Mouse (Mus musculus): ENCODE data around the gene Rad50. TPM values are rescaled to one million over a fixed set of nuclear protein-coding genes. Genes with fewer than 3 reads are reported as not detected.
A peak's percentile ranks its signal among the peaks of the same experiment; 100 is the strongest.

The Rad50 gene
- total RNA-seq, 2 experiments from 2014 or later: 13.0 to 15.6 TPM

DNA sequence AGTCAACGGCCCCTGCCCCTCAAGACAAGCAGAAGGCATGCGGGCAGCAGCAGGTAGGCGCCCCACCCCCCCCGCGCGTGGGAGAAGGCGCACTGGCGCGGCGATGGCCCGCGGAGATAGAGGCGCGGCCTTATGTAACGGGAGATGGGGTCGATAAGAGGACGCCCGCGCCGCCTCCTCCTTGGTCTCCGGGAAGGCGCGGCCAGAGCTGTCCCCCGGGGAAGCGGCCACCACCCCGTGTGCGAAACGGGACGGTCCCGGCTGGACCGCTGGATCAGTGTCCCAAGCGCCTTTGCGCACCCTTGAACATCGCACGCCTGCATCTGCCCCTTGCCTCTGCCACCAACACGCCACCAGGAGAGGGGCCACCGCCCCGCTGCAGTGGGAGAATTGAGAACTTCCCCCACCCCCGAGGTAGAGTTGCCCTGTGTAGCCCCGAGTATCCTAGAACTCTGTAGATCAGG, 70.9 kb downstream of the Rad50 start:
- DNase-seq (ENCODE audit: low spot score in 2 of 2): peak in 1 of 2 experiments; percentile 28

DNA sequence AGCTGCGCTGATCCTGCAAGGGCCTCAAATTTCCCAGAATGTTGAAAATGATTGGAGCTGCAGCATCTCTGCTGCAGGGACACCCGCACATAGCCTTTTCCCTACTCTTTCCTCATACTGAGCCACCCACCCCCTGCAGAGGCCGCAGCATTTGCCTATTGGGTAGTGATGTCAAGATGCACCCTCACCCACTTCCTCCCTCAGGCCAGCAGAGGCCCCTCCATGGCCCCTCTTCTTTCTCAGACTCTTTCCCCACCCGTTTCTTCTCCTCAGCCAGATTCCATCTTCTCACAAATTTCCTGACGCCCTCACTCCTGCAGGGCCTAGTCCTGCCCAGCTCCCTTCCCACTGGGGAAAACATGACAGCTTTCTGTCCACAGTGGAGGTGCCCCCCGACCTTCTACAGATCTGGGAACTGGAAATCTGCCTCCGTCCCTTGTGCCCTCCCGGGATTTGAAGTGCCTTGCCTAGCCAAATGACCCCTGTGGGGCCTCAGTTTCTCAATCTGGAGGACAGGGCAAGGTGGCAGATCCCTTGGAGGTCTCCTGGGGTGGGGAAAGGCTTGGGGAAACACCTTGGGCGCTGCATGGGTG, 71.4 kb downstream of the Rad50 start:
- DNase-seq (ENCODE audit: low spot score in 2 of 2): no peak

DNA sequence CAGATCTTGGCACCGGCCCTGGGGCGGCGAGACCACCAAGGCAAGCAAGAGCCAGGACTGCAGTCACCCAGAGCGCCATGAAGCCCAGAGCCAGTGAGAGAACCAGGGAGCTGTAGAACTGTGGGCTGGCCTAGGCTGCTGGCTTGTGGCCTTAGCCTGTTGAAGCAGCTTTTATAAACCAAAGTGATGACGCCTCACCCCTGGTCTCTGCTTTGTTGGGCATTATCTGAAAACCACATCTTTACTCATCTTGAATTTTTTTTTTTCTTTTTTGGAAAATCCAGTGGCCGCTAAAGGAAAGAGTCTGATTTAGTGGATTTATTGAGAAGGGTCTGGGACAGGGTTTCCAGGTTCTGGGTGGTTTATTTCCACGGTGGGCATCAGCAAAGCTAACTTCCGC, 72.6 kb downstream of the Rad50 start, which contains the start of gene Il13:
Il13 (minus strand) TSS at position 147 of the 400 bp plus-strand sequence.
- no peak for DNase-seq (ENCODE audit: low spot score in 2 of 2)

DNA sequence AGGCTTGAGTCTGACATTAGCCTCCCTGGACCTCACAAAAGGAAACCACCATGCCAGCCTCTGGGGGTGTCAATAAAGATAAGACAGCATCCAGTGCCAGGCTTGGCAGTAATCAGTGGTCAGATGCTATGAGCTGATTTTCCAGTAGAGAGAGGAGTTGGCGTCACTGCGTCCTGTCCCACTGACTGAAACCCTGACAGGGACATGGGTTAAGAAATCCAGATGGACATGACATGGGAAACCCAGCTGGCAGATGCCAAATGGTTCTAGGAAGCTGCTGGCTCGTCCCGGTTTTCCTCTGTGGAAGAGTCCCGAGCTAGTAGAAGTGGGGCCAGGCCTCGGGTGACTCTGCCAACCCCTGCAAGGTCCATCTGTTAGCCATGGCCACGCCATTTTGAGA, 73.5 kb downstream of the Rad50 start:
- no peak for DNase-seq (ENCODE audit: low spot score in 2 of 2)

DNA sequence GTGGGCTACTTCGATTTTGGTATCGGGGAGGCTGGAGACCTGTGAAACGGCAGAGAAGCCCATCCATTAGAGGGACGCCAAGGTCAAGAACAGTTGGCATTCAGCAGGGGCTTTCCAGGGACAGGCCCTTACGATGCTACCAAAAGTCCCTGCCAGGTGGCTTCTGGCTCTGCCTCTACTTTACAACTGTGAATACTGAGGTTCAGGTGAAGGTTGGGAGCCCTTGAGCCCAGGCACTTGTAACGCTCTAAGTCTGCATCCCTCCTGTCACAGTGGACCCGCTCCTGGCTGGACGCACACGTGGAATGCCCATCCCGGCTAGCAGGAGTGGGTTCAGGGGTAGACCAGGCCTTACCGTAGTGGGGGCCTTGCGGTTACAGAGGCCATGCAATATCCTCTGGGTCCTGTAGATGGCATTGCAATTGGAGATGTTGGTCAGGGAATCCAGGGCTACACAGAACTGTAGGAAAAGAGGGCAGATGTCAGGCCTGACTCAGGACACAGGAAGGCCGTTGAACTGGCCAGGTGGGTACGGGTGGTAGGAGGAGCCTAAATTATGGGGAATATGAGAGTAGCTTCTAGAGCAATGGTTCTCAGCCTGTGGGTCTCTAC, 74.9 kb downstream of the Rad50 start:
- DNase-seq (ENCODE audit: low spot score in 2 of 2): no peak

DNA sequence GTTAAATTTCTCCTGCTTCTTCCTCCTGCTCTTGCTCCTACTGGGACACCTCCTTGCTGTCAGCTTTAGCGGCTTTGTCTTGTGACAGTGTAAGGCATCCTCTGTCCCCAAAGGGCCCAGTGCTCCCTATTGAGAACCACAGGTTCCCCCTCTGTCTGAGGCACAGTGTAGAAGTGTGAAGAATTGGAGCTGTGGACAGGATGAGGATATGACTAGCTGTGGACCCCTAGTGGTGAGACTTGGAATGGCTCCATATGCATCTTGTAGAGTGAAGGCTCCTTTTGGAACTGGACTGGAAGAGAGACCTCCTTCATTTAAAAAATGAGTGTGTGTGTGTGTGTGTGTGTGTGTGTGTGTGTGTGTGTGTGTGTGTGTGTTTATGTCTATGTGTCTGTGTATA, 79.3 kb downstream of the Rad50 start:
- peak; percentile 54 to 72 for DNase-seq (ENCODE audit: low spot score in 2 of 2)

DNA sequence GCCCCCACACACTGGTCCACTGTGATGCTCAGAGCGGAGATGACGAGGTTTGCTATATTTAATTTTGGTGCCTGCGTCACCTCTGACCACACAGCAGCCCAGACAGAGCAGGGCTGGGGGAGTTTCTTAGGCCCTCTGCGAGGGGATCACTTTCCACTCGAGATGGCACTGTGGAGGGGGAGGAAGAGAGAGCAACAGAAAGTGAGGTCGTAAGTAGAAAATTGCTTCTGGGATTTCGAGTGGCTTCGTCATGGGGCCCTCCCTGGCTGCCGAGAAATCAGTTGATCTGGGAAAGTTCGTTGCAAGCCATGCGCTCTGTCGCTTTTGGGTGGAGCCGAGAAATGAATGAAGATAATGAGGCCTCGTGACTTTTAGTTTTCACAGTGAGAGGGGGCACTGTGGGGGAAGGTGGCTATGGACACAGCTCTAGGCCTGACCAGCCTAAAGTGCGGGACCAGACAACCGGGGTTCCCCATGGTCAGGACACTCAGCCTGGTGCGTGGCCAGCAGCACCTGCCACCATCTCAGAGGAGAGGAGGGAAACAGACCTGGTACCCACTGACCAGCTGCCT, 80.2 kb downstream of the Rad50 start:
- no peak for DNase-seq (ENCODE audit: low spot score in 2 of 2)

DNA sequence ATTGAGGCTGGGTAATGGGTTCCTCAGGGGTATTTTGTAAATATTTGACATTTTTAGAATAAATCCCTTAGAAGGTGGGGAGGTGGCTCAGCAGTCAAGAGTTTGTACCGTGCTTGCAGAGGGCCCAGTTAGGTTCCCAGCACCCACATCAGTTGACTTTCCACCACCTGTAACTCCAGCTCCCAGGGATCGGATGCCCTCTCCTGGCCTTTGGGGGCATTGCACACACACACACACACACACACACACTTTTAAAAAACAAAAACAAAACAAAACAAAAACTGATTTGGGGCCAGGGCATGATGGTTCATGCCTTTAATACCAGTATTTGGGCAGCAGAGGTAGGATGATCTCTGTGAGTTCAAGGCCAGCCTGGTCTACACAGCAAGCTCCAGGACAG, 83.0 kb downstream of the Rad50 start:
- no peak for DNase-seq (ENCODE audit: low spot score in 2 of 2)

DNA sequence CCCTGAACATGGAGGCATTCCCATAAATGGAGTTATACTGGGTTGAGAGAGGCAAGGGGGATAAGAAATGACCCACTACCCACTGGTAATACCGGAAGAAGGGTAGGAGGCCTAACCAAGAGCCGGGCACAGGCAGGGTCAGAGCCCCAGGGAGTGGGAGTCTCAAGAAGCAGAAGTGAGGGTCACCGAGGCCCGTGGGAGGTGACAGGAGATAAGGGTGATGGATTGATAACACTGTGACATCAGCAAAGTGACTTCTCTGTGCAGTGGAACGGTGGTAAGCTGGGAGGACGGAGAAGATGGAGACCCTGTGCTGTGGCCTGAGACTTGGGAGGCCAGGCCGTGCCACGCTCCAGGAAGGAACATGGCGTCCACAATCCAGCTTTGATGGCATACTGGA, 83.5 kb downstream of the Rad50 start:
- no peak for DNase-seq (ENCODE audit: low spot score in 2 of 2)

DNA sequence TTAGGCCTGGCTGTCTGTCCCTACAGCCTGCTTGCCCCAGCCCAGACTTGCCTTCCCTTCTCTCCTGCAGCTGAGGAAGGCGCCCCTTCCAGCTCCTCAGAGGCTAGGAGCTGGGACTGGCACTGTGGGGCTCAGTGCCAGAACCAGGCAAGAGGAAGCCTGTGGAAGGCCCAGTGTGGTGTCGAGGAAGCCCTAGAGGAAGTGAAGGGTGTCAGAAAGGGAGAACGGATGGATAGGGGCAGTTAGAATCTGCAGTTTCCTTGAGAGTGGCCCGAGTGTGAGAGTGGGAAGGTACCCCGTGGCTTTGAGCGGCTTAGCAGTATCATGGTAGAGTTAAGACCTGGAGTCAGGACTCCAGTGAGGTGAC, 84.7 kb downstream of the Rad50 start:
- DNase-seq (ENCODE audit: low spot score in 2 of 2): no peak

DNA sequence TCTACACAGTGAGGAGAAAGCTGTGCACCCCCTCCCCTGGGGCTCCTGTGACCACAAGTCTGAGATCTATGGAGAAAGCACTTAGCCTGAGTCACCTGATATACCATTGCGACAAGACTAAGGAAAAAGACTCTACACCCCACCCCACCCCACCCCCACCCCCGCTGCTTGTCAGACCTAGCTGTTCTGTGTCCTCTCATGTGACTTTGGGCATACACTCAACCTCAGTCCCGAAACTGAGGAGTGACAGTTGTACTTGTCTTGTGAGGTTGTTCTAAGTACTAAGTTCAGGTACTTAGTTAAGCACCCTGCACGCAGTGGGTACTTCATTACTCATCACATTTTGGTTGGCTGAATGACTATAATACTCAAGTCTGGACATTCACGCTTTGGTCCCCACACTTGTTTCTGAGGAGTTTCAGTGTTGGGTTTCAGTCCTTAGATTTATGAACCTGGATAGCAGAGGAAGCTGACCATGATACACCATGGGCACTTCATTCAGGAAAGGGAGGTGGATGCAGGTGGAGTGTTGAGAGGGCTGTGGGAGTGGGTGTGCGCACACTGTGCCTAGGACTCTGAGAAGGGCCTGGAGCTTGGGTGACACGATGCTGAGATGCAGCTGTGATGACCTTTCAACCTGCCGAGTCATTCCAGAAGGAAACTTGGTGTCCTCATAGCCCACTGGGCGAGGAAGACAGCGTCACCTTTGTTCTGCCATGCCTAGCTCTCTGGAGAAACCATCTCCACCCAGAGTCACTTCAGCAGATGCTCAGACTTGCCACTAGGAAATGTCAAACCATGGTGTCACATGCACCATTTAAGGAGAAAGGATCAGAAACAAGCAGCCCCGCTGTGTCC, 85.3 kb downstream of the Rad50 start:
- no peak for DNase-seq (ENCODE audit: low spot score in 2 of 2)

DNA sequence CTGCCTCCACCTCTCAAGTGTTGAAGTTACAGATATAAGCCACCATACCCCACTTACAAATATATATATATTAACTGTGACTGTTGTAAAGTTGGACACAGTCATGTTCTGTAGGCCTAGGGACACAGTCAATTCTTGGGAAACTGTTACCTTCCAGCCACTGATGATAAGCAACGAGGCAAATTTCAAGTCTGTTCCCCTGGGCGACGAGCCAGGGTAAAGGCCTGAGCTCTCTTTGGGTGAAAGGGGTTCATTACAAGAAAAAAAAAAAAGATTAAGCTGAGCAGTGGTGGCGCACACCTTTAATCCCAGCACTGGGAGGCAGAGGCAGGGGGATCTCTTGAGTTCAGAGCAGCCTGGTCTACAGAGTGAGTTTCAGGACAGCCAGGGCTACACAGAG, 87.0 kb downstream of the Rad50 start:
- no peak for DNase-seq (ENCODE audit: low spot score in 2 of 2)

DNA sequence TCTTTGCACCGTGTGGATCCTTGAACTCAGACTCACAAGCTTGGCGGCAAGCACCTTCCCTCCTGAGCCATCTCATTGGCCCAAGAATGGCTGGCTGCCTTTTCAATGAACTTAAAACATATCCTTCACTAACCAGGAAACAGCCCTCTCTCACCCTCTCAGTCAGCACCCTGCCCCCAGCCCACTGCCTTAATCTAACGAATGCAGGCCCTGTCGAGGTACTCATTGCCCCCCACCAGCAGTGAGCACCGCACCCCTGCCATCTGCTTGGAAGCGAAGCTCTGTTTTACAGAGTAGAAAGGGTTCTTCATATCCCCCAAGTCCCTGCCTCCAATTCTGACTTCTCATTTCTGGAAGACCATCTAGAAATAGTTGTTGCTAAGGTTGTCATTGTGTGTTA, 87.7 kb downstream of the Rad50 start:
- DNase-seq (ENCODE audit: low spot score in 2 of 2): no peak

DNA sequence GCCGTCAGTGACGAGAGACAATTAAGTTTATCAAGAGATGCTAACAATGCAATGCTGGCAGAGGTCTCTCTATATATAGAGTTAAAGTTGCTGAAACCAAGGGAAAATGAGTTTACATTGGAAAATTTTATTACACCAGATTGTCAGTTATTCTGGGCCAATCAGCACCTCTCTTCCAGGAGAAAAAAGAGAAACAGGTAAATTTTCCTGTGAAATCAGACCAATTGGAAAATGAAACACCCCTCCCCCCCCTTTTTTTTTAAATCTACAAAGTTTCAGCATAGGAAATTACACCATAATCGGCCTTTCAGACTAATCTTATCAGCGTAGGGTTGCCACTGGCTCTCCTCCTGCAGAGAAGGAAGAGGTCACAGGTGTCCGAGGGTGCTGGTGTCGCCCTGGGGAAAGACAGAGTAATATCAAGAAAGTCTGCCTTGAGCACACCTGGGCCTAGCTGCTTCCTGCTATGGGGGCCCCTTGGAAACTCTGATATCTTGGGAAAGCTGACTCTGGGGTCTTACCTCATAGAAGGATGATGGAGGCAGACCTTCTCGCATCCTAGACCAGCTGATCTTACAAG, 88.4 kb downstream of the Rad50 start, which contains the start of gene Il4:
Il4 (minus strand) TSS at position 51 of the 580 bp plus-strand sequence.
- no peak for DNase-seq (ENCODE audit: low spot score in 2 of 2)

DNA sequence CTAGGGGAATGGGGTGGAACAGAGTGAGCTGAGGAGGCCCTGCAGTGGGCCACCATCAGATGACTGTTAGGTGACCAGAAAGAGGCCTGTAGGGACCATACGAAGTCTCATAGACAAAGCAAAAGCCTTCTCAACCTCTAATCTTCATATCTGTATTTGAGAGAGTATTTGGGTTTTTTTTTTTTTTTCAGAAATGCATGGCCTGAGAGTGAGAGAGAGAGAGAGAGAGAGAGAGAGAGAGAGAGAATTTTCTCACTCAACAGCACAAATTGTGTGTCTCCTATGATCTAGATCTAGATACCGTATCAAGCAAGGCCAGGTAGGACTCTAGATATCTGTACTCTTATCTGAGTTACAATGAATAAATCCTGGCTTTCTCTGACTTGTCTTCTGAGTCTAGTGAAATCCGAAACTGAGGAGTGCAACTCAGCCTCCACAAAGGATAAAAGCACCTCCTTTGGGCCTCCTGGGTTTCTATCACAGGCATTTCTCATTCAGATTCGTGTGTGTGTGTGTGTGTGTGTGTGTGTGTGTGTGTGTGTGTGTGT, 89.5 kb downstream of the Rad50 start:
- DNase-seq (ENCODE audit: low spot score in 2 of 2): no peak

DNA sequence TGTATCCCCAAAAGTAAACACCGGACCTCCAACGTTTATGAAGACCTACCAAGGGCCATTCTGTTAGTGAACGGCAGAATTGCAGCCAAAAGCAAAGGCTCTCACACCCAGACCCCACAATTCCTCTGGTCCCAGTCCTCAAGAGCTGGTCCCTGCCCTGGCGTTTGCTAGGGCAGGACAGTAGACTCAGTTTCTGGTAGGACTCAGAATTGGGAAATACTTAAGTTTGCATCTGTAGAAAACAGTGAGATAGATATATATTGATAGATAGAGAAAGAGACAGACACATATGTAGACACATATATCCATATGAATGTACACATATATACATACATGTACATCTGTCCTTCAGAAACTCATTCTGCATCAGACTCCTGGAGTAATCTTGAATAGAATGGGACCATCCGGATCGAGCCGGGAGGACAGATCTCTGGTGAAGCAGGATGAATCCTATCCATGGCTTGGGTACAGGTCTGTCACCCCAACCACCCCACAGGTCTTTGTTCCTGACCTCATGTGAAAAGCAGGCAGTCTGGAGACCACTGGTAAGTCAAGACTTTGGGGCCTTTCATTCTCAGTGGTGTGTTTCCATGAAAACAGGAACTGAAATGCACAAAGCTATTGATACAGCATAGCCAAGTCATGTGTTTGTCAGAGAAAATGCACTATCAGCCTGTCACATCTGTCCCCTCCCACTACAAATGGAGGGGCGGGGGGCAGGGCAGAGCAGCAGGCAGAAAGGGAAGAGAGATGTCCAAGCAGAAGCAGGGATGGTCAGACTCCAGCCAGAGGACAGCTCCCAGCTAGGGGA, 90.2 kb downstream of the Rad50 start:
- DNase-seq (ENCODE audit: low spot score in 2 of 2): no peak

DNA sequence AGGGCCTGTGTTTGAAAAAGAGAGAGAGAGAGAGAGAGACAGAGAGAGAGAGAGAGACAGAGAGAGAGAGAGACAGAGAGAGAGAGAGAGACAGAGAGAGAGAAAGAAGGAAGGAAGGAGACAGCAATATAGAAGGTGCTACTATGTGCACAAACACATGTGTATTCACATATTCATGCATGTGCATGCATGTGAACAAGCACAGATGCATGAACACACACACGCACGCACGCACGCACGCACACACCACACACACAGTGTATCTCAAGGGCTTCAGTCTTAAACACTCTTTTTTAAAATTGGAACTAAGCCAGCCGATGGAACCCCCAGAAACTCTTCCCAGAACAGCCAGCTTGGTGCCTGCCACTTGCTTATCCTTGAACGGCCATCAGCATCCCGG, 91.5 kb downstream of the Rad50 start:
- DNase-seq (ENCODE audit: low spot score in 2 of 2): no peak

DNA sequence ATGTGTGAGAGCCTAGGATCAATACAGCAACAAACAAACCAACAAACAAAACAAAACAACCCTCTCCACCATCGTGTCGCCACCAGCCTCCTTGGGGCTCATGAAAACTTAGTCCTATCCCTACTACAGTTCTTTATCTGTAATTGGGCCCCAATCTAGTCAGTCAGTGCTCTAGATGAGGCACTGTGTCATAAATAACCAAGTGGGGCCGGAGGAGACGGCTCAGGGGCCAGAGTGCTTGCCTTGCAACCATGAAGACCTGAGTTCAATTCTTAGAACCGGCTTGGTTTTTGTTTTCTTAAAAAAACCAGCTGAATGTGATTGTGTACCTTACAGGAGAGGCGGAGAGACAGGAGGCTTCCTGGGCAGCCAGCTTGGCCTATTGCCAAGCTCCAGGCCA, 91.9 kb downstream of the Rad50 start:
- DNase-seq (ENCODE audit: low spot score in 2 of 2): no peak

DNA sequence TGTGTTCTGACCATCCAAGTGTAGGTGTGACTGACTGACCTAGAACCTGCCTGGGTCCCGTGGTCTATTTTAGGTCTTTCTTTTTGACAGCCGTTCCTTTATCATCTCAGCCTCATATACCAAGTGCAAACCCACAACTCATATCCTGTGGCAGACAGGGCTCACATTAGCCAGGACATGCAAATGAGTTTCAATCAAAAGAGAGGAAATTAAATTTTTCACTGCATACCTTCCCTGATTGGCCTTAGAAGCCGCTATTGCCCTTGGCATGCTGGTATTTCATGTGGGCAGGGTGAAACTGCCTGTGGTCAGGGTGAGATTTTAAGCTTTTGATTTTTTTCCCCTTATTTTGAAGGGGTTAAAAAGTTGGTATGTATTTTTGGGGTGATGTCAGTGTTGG, 97.4 kb downstream of the Rad50 start:
- no peak for DNase-seq (ENCODE audit: low spot score in 2 of 2)

DNA sequence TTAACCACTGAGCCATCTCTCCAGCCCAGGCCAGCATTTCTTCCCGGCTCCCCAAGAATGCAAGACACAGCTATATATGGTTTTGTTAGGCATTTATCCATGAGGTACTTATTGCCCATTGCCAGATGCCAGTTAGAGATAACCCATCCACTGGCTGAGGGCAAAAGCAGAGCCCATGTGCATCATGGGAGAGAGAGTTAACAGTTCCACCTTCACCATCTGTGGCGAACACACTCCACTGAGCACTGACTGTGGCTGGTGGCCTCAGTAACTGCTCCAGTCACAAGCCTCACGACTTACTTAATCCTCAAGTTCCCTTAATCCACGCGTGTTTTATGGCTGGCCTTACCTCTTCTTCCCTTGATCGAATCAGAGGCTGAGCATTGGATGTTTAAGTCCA, 97.9 kb downstream of the Rad50 start:
- DNase-seq (ENCODE audit: low spot score in 2 of 2): no peak
